Mouse (Mus musculus) midbrain, embryonic 10.5 days (tissue): ENCODE results near the gene Tbccd1. TPM values are rescaled to one million over a fixed set of nuclear protein-coding genes. Genes with fewer than 3 reads are reported as not detected.
A peak's percentile ranks its signal among the peaks of the same experiment; 100 is the strongest.
"Not testable (repeated sequence)": the region's sequence is repeated elsewhere in the genome, so short reads cannot be mapped to it uniquely, and the experiment has no call there.

Source experiments
- DNase-seq: peaks from one replicate; pipeline ENCODE4 v3.0.0-alpha.2; 2017; ENCODE audit warnings: low spot score
- H3K27ac ChIP-seq: fragments of 300-500 bp; sonication (generic); replicated peaks from 2 replicates; pipeline ENCODE4 v1.5.1; 2016; ENCODE audit warnings: mild to moderate bottlenecking
- H3K27me3 ChIP-seq: fragments of 300-500 bp; sonication (generic); 2 replicates; pipeline ENCODE4 v1.6.1; 2016; ENCODE audit warnings: low read depth, mild to moderate bottlenecking; ENCODE audit not compliant: poor library complexity, severe bottlenecking
- H3K36me3 ChIP-seq: fragments of 300-500 bp; sonication (generic); 2 replicates; pipeline ENCODE4 v1.6.1; 2016; ENCODE audit warnings: mild to moderate bottlenecking, moderate library complexity
- H3K4me1 ChIP-seq: fragments of 300-500 bp; sonication (generic); 2 replicates; pipeline ENCODE4 v1.6.1; 2016
- H3K4me3 ChIP-seq: fragments of 300-500 bp; sonication (generic); 2 replicates; pipeline ENCODE4 v1.5.1; 2016; ENCODE audit warnings: mild to moderate bottlenecking, moderate library complexity
- H3K9me3 ChIP-seq: fragments of 300-500 bp; sonication (generic); replicated peaks from 2 replicates; pipeline ENCODE4 v1.6.1; 2016; ENCODE audit warnings: mild to moderate bottlenecking
- WGBS: fragments of 180-500 bp; shearing (Covaris S2); methylation state at CpG from one replicate; pipeline ENCODE4 v1.1.7; 2016; 5-methylcytosine and 5-hydroxymethylcytosine counted together
- polyA plus RNA-seq: library from polyadenylated mRNA; unstranded; fragments of >200 nt; fragmentation: Nextera tagmentation; extraction: Ambion mirVana; gene quantifications from 2 replicates; pipeline ENCODE4 v1.2.1, GENCODE M21; 2016

Gene Tbccd1
- polyA plus RNA-seq, 1 experiment from 2014 or later, result 39.1 TPM

DNA sequence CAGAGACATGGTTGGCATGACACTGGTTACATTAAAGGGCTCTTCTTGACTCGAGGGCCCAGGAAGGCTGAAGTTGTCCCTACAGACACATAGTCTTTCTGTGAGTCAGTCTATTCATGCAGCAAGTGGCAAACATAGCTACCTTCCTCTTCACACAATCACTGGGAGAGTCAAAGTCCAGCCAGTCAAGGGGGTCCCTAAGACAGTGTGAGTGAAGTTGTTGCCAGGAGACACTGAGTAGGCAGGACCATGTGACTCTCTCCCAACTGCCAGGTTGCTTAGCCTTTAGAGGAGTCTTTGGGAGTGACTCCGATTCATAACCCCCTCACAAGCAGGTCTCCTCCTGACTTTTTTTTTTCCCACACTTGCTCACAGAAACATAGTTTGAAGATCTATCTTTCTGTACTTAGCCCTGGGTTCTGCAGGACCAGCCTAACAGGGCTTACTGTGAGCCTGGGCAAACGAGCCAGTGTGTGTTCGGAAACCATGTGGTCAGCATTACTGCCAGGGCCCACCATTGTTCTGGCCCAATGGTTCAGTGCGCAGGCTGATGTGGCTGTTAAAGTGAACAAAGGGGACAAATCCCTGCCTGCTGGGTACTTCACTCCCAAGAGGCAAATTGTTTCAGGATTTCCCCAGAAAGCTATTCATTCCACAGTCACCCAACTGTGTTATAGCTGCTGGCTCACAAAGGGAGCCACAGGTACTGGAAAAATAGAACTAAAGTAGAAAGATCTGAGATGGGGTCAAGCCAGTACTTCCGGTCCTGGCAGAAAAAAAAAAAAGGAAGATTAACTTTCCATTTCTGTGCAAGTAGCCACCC, 57.2 kb downstream of the Tbccd1 start:
- Histone ChIP-seq H3K36me3 (no peaks in the 10 kb centered on the region), H3K4me3 (0 out of 2 replicates have a peak overlapping the region, but pooled peaks have one; percentile 1), H3K27me3 (peaks cover 83% of the 10 kb centered on the region), H3K4me1 (peaks cover 34% of the 10 kb centered on the region), H3K27ac (peak overlapping the region; percentile 76), H3K9me3 (no peaks in the 10 kb centered on the region)
- WGBS, result 8% methylated on average over 6 of the region's 6 CpGs
- DNase-seq, result peak; percentile 82

- H3K27me3 ChIP-seq, result peaks cover 83% of the 10 kb centered on the region
- no peak overlapping the region for H3K27ac ChIP-seq
- 79% methylated on average over 3 of the region's 3 CpGs for WGBS
- H3K4me1 ChIP-seq, result peaks cover 34% of the 10 kb centered on the region
- H3K36me3 ChIP-seq, result no peaks in the 10 kb centered on the region
- H3K4me3 ChIP-seq, result no peak overlapping the region
- H3K9me3 ChIP-seq, result no peaks in the 10 kb centered on the region
- no peak for DNase-seq
Measured at GRCm38 (mm10) chr16:22798520-22798919, 58.9 kb downstream of the Tbccd1 start.

GRCm38 (mm10) chr16:22797521-22797920, 59.9 kb downstream of the Tbccd1 start:
- Histone ChIP-seq H3K27ac (no peak overlapping the region), H3K4me1 (peaks cover 34% of the 10 kb centered on the region), H3K36me3 (no peaks in the 10 kb centered on the region), H3K9me3 (no peaks in the 10 kb centered on the region), H3K27me3 (peaks cover 83% of the 10 kb centered on the region), H3K4me3 (no peak overlapping the region)
- no peak for DNase-seq
- 85% methylated on average over 5 of the region's 5 CpGs for WGBS

DNA sequence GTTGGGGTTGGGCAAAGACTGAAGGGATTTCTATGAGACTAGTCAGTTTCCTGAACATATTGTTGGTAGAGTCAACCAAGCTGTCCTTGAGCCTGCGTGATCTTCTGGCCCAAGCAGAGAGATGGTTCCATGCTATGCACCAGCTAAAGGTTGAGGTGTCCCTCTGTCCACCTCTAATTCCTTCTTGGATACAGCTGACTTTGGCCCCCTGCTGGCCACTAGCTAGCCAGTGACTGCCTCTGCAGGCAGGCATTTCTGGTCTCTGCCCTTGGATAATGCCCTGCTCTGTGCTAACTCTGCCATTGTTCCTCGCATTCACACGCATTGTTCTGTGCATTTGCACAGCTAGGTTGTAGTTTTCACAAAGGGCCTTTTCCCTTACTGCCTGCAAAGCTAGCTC, 62.0 kb downstream of the Tbccd1 start:
- Histone ChIP-seq H3K27me3 (peaks cover 88% of the 10 kb centered on the region), H3K4me1 (peaks cover 37% of the 10 kb centered on the region), H3K27ac (no peak overlapping the region), H3K9me3 (no peaks in the 10 kb centered on the region), H3K36me3 (no peaks in the 10 kb centered on the region), H3K4me3 (no peak overlapping the region)
- DNase-seq, result peak; percentile 39
- WGBS, result 65% methylated on average over 3 of the region's 3 CpGs

GRCm38 (mm10) chr16:22791235-22791634, 66.2 kb downstream of the Tbccd1 start:
- 4% methylated on average over 2 of the region's 2 CpGs for WGBS
- peaks cover 60% of the 10 kb centered on the region for H3K27me3 ChIP-seq
- DNase-seq, result no peak

GRCm38 (mm10) chr16:22789908-22790367, 67.5 kb downstream of the Tbccd1 start:
- H3K9me3 ChIP-seq, result no peaks in the 10 kb centered on the region
- no peak for DNase-seq
- no peak overlapping the region for H3K4me3 ChIP-seq
- no peaks in the 10 kb centered on the region for H3K36me3 ChIP-seq
- 71% methylated on average over 10 of the region's 10 CpGs for WGBS
- peaks cover 47% of the 10 kb centered on the region for H3K27me3 ChIP-seq
- peaks cover 21% of the 10 kb centered on the region for H3K4me1 ChIP-seq
- H3K27ac ChIP-seq, result peak overlapping the region; percentile 57; the same call in 1 of the 2 replicates

More at GRCm38 (mm10) chr16:22791235-22791634, 66.2 kb downstream of the Tbccd1 start:
- H3K36me3 ChIP-seq, result no peaks in the 10 kb centered on the region
- no peak overlapping the region for H3K4me3 ChIP-seq
- H3K4me1 ChIP-seq, result peaks cover 27% of the 10 kb centered on the region
- H3K27ac ChIP-seq, result no peak overlapping the region
- H3K9me3 ChIP-seq, result no peaks in the 10 kb centered on the region

DNA sequence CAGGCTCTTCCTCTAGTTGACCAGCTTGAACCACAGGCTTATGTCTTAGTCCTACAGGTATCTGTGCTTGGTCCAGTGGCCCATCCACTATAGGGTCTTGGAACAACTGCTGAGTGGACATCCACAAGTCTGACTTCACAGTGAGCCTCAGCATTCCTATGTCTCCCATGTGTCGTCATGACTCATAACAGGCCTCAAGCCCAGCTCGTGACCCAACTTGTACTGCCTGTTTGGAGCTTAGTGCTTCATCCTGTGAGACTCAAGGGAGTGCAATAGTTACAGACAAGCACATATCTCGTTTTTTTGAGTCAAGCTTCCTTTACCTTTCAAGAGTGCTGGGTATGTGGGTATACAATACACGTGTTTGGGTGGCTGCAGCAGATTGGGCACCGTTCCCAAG, 74.8 kb downstream of the Tbccd1 start:
- no peak overlapping the region for H3K4me3 ChIP-seq
- no peaks in the 10 kb centered on the region for H3K27me3 ChIP-seq
- peaks cover 13% of the 10 kb centered on the region for H3K9me3 ChIP-seq
- no peaks in the 10 kb centered on the region for H3K4me1 ChIP-seq
- H3K36me3 ChIP-seq, result no peaks in the 10 kb centered on the region
- WGBS, result 84% methylated on average over 5 of the region's 5 CpGs
- no peak overlapping the region for H3K27ac ChIP-seq
- no peak for DNase-seq

GRCm38 (mm10) chr16:22779228-22779835, 78.1 kb downstream of the Tbccd1 start:
- H3K4me3 ChIP-seq, result no peak overlapping the region
- no peaks in the 10 kb centered on the region for H3K4me1 ChIP-seq
- no peak for DNase-seq
- H3K36me3 ChIP-seq, result no peaks in the 10 kb centered on the region
- no peak overlapping the region for H3K27ac ChIP-seq
- peaks cover 13% of the 10 kb centered on the region for H3K9me3 ChIP-seq
- WGBS, result 89% methylated on average over 3 of the region's 3 CpGs
- H3K27me3 ChIP-seq, result no peaks in the 10 kb centered on the region

DNA sequence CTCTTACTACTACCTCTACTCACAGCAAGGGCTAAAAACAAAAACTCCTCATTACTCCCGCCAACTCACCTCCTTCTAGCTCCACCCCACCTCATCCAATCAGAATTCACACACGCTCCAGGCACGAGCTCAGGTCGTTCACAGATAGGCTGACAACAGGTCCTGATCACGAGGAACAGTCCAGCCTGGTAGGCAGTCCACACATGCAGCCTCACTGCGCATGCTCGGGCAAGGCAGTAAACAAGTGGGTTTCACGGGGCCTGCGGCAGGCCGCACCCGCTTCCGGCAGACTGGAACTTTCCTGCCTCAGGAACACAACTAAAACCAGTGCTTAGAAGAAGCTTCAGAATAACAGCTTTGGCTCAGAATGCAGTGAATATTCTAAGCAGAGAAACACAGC, 79.2 kb downstream of the Tbccd1 start:
- peaks cover 13% of the 10 kb centered on the region for H3K9me3 ChIP-seq
- not testable (repeated sequence) for H3K36me3 ChIP-seq, H3K4me3 ChIP-seq, DNase-seq, H3K4me1 ChIP-seq, H3K27me3 ChIP-seq, H3K27ac ChIP-seq
- 92% methylated on average over 12 of the region's 12 CpGs for WGBS

GRCm38 (mm10) chr16:22775471-22775985, 81.9 kb downstream of the Tbccd1 start:
- H3K9me3 ChIP-seq, result no peaks in the 10 kb centered on the region
- H3K27me3 ChIP-seq, result no peaks in the 10 kb centered on the region
- H3K27ac ChIP-seq, result no peak overlapping the region
- H3K4me1 ChIP-seq, result peaks cover 6% of the 10 kb centered on the region
- WGBS, result 63% methylated on average over 5 of the region's 5 CpGs
- H3K36me3 ChIP-seq, result no peaks in the 10 kb centered on the region
- DNase-seq, result no peak
- no peak overlapping the region for H3K4me3 ChIP-seq

- no peak overlapping the region for H3K4me3 ChIP-seq
- WGBS, result 91% methylated on average over 8 of the region's 8 CpGs
- H3K27ac ChIP-seq, result no peak overlapping the region
- no peaks in the 10 kb centered on the region for H3K27me3 ChIP-seq
- no peaks in the 10 kb centered on the region for H3K9me3 ChIP-seq
- H3K4me1 ChIP-seq, result peaks cover 1% of the 10 kb centered on the region
- no peak for DNase-seq
- no peaks in the 10 kb centered on the region for H3K36me3 ChIP-seq
Measured at GRCm38 (mm10) chr16:22768661-22769060, 88.8 kb downstream of the Tbccd1 start.

DNA sequence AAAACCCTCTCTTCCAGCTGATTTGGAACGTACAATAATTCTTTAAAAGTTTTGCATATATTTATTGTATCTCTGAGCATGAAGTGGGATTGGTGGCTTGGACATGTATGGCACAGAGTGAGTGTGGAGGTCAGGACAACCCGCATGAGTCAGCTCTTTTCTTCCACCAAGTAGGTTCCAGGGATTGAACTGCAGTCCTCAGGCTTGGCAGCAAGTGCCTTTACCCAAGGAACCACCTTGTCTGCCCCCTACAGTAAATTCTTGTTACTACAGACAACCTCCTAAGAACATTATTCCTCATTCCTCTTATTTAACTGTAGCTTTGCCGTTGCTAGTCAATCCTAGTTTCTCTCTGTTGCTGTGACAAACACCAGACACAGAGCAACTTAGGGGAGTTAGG, 90.1 kb downstream of the Tbccd1 start:
- H3K9me3 ChIP-seq, result no peaks in the 10 kb centered on the region
- no peak for DNase-seq
- WGBS, result 91% methylated on average over 3 of the region's 3 CpGs
- no peak overlapping the region for H3K4me3 ChIP-seq
- H3K27me3 ChIP-seq, result no peaks in the 10 kb centered on the region
- no peak overlapping the region for H3K27ac ChIP-seq
- H3K4me1 ChIP-seq, result no peaks in the 10 kb centered on the region
- H3K36me3 ChIP-seq, result no peaks in the 10 kb centered on the region

DNA sequence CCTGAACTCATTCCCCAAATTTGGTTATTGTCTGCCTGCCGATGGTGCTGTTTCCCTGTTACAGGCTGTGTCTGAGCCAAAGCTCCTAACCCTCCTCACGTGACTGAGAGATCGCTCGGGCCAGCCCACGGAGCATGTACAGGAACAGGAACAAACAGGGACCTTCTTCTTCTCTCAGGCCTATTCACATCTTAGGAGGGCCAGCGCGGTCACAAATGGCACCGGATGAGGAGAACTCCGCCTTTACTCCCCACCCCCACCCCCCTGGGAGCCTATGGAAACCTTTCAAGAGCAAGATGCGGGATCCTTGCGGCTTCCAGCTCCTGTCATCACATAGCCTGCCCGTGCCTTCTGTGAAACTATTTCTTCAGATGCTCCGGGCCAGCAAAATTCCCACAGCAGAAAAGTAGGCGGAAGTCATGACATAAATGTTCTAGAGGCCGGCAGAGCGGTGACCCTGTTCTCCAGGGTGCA, 90.7 kb downstream of the Tbccd1 start:
- no peak overlapping the region for H3K4me3 ChIP-seq
- H3K9me3 ChIP-seq, result no peaks in the 10 kb centered on the region
- no peak for DNase-seq
- no peaks in the 10 kb centered on the region for H3K27me3 ChIP-seq
- H3K36me3 ChIP-seq, result no peaks in the 10 kb centered on the region
- no peak overlapping the region for H3K27ac ChIP-seq
- whole genome bisulfite sequencing, result 84% methylated on average over 16 of the region's 16 CpGs
- H3K4me1 ChIP-seq, result no peaks in the 10 kb centered on the region
